Mouse (Mus musculus): Measurements from ENCODE around the gene Rack1. TPM values are rescaled to one million over a fixed set of nuclear protein-coding genes. Genes with fewer than 3 reads are reported as not detected.
"Not testable (repeated sequence)": the region's sequence is repeated elsewhere in the genome, so short reads cannot be mapped to it uniquely, and the experiment has no call there.

Gene Rack1
- total RNA-seq, 2 experiments from 2014 or later, result 394 to 434 TPM

DNA sequence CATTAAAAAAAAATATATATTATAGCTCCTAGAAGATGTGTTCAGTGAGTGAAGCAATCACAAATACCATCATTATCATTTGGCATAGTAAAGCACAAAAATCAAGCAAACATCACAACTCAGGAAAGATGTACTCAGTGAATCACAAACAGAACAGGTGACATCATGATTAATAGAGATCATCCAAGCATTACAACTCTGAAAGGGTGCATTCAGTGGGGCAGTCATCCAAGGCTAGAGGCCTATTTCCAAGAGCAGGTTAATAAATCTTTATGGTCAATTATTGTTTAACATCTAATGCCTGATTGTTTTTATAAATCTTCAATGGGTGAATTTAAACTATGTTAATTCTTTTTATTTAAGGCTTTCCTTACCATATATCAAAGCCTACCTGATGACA is 40.7 kb downstream of the Rack1 start:
- DNase-seq, result no peak

DNA sequence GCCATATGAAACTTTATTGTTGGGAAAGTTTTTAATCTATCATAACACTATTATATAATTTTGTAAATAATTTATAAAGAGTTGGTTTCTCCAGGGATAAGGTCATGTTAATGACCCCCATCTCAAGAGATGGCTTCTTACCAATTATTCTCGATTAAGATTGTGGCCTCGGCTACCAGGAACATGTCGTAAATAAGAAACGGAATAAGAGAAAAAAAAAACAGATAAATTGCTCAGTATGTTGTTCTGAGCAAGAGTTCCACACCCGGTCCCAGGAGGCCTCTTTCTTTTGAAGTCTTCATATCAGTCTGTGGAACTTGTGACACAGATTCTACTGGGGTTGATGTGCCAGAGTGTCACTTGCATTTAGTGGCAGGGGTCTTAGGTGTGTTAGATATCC is 41.1 kb downstream of the Rack1 start:
- no peak for DNase-seq

DNA sequence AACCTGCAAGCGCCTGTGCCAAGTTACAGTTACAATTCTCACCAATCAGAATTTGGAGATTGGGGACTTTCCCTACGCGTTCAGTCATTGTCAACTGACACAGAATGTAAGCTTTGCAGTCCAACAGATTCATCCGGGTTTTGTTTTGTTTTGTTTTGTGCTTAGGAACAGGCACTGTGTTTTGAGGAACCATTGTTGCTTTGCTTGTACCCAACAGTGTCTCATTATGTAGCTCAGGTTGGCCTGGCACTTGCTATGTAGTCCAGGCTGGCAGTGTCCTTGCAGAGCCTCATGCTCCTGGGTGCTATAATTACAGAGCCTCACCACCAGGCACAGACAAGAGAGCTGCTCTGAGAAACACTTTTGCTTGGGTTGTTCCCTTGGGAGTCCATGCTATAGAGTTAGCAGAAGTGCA is 42.3 kb downstream of the Rack1 start:
- no peak for DNase-seq

DNA sequence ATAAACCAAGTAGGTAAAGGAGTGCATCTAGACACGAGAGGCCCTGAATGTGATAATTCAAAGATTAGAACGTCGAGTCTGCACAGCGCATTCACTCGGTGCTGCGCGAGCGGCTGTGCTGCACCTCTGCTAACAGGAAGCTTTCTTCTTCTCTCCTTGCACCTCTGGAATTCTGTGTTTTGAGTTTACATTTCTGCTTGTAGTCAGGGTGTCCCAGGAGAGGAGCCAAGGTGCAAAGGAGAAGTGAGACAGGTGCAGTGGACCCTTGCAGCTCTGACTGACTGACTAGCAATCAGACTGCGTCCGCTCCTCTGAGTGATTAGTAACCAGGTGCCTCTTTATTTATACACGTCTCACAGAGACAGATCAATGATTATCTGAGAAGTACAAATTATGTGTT is 43.1 kb downstream of the Rack1 start:
- no peak for DNase-seq

DNA sequence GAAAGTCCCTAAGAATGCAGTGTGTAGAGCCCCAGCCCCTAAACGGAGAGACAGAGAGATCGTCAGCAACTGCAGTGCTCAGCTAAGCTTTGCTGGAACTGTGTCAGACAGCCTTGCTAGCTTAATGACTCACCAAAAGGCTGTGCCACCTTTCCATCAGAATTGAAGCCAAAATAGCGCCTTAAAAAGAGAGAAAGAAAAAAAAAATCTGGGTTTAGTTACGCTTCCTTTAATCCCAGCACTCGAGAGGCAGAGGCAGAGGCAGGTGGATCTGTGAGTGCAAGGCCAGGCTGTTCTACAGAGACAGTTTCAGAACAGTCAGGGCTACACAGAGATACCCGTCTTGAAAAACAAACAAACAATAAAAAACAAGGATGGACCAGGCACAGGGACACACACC is 44.2 kb downstream of the Rack1 start:
- DNase-seq, result no peak

DNA sequence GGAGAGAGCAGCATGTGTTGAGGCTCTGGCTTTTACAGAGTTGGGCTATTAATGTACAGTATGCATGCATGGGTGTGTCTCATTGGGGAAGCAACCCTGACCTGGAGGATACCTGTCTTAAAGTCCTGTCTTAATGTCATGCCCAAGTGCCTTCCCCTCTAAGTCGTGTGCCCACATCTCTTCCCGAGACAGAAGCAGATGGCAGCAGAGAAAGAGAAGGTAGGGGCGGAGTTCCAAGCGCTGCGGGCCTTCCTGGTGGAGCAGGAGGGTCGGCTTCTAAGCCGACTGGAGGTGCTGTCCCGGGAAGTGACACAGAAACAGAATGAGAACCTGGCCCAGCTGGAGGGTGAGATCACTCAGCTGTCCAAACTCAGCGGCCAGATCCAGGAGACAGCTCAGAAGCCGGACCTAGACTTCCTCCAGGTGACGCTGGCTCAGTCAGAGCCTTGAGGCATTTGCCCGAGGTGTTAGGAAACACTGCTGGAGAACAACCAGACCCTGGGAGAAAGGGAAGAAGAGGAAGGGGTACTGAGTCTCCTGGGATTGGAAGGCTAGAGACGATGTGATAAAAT is 45.2 kb downstream of the Rack1 start:
- DNase-seq, result no peak

DNA sequence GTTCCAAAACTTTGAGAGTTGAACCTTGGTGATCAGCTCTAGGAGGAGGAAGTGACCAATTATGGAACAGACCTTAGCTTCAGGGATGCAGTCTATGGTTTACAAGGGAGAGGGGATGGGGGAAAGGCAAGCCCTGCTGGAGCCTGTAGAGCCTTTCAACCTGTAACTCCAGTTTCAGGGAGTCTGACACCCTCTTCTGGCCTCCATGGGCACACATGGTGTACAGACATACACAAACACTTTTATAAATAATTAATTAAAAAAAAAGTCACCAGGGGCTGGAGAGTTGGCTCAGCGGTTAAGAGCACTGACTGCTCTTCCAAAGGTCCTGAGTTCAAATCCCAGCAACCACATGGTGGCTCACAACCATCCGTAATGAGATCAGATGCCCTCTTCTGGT is 46.2 kb downstream of the Rack1 start:
- DNase-seq, result not testable (repeated sequence)

DNA sequence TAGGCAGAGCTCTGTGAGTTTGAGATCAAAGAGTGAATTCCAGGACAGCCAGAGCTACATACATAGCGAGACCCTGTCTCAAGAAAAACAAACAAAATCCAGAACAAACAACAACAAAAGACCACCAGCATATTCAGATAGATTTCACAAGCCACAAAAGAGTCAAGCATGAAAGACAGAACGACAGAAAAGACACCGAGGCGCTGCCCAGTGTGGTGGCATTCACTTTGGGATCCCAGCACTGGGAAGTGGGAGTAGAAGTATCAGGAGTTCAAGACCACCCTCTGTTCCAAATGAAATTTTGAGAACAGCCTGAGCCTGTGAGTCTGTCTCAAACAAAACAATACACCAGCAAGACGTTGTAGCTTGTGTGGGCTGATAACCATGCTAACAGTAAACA is 46.7 kb downstream of the Rack1 start:
- no peak for DNase-seq

DNA sequence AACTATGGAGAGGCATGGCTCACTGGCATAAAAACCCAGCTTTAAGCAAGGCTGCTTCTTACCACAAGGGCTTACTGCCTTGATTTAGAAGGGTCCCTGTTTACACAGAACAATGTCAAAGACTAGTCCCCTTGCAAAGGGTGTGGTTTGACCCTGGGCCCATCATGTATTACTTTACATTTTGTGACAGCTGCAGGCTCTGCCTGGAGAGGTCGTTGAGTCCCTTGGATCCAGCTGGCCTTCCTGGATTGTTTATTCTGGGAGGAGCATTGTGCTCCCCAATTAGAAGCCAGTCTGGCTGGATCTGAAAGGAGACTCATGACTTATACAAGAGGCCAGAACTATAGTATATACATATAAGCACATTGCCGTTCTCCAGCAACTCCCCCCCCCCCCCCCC is 50.1 kb downstream of the Rack1 start:
- DNase-seq, result no peak

DNA sequence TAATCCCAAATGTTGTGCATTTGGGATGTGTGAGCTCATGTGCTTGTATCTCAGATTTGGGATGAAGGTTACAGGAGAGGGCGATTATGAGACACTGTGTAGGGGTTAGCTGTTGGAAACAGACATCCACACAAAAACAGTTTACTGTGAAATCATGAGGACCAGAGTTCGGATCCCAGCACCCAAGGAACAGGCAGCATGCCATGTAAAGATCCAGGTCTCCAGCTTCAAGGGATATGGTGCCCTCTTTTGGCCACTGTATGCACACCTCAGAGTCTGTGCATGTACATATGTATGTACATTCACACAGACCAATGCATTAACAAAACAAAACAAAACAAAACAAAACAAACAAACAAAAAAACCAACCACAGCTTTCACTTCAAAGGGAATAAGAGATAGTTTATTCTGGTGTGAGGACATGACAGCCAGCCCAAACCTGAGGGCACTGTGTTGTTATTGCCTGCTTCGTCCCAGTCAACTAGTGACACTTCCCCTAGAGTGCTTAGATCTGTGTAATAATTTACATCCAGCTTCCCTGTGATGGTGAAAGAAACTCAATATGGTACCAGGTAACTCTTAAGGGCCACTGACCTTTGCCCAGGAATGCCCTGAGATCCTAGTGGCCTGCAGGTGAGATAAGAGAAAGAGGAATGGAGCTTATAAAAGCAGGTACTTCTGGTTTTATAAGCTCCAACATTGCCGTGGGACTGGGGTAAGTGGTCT is 51.3 kb downstream of the Rack1 start:
- DNase-seq, result no peak

DNA sequence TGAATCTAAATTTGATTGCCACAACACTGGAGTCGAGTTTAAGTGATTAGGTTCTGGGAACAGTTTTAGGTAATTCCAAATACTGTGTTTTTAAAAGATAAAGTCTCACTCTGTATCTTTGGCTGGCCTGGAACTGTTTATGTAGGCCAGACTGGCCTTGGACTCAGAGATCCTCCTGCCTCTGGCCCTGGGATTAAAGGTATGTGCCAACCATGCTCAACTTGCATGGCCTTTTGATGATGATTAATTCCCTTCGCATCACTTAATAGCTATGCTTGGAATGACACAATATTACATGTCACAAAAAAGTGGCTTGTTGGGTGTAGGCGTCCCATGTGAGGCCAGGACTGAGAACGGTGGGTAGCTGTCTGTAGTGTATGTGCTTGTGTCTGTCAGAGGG is 52.1 kb downstream of the Rack1 start:
- DNase-seq, result no peak

DNA sequence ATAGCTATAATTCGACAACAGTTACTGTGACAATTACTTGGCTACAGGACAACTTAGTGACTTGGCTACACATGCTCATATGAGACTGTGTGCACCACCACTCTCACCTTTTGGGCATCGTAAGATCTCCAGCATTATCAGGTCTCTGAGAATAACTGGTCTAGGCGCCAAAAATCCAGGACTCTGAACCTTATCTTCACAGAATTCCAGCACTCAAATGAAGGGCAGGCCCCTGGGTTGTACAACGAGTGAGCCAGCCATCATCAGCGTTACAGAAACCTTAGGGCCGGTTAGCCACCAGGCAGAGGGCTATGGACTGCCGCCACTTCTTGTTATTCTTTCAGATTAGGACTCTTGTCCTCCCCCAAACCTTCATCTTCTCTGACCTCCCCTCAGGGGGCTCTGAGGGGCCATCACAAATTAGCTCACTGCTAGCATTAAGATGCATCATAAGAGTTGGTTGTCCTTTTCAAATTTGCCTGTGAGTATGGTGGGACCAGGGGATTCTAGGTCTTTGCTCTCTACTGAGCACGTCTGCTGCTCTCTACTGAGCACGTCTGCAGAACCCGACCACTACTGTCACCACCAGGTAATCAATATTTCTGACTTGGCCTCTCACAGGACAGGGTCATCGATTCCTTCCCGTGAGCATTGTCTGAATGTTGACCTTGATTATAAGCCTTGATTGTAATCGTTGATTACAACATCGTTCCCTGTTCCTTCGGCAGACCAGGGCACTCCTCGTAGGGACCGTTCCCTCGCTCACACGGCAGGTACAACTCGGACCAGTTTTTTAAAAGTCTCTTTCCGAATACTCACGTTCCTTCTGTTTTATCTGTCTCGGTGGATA is 52.7 kb downstream of the Rack1 start:
- DNase-seq, result no peak

DNA sequence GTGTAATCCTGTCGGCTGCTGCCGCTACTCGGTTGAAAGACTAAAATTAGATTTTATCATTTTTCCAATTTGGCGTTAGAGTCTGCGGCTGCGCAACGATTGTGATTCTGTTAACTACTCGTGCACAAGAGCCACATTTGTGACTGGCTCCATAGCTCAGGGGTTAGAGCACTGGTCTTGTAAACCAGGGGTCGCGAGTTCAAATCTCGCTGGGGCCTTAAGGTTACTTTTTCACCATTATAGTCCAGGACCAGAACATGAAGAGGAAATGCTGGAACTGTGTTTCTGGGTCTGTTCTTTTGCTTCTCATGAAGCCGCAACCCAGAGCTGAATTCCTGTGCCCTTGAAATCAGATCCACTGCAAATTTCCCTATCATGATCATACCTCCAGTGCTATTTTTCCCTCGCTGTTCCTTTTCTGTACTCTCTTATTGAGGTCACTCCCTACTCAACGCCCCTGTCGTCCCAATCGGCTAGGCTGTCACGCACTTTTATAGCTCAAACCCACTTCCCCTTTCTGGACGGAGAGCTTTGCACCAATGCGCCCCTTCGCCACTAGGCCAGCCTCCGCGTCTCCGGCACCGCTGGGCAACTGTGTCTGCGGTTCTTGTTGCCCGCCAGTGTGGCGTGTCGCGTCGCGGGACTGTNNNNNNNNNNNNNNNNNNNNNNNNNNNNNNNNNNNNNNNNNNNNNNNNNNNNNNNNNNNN is 53.5 kb downstream of the Rack1 start:
- DNase-seq, result peak; percentile 92 to 98

Other genes with a start within 250 kb of the Rack1 start
- 10 to 100 TPM; 18.9 to 20.0 TPM for gene Trim41, start 17.0 kb downstream of the Rack1 start, total RNA-seq (2021)
- gene Trim7, start 25.8 kb downstream of the Rack1 start, total RNA-seq (2021), result 10 to 100 TPM; 13.2 to 13.7 TPM
- gene Gm12184, start 26.3 kb downstream of the Rack1 start, total RNA-seq (2021), result 1 to 10 TPM; 2.4 to 2.8 TPM
- gene Irgm1, start 71.4 kb downstream of the Rack1 start, total RNA-seq (2021), result 10 to 100 TPM; 13.2 to 18.6 TPM
- gene Gm5431, start 101.9 kb downstream of the Rack1 start, total RNA-seq (2021), result 1 to 10 TPM; 2.5 to 3.5 TPM
- gene Psme2b, start 145.9 kb downstream of the Rack1 start, total RNA-seq (2021), result 1 to 10 TPM; 2.6 to 5.6 TPM
- under 1 TPM in 1 of 2 experiments, not detected in 1; 0.17 TPM for gene Olfr56, start 178.6 kb downstream of the Rack1 start, total RNA-seq (2021)
- 1 to 10 TPM; 4.2 to 4.8 TPM for gene 9930111J21Rik1, start 179.1 kb downstream of the Rack1 start, total RNA-seq (2021)
- gene Gm12185, start 191.9 kb downstream of the Rack1 start, total RNA-seq (2021), result 1 to 10 TPM; 2.5 to 6.5 TPM
- gene Tgtp1, start 193.8 kb downstream of the Rack1 start, total RNA-seq (2021), result 10 to 100 TPM in 1 of 2 experiments, 1 to 10 TPM in 1; 4.8 to 28.1 TPM

Data from heart, adult 18-20 months (tissue).